Mouse (Mus musculus) ES-E14 (cell line): Measurements from ENCODE around the gene Pibf1.

ENCODE experiments used
- CHD2 ChIP-seq: IDR thresholded peaks from 2 replicates; pipeline ENCODE4 v1.6.1; 2014; ENCODE audit warnings: mild to moderate bottlenecking, low read depth, low read length, inconsistent platforms
- HCFC1 ChIP-seq: IDR thresholded peaks from 2 replicates; pipeline ENCODE4 v1.6.1; 2012; ENCODE audit warnings: low read length, inconsistent platforms, borderline replicate concordance; ENCODE audit not compliant: insufficient read depth
- MAFK ChIP-seq: IDR thresholded peaks from 2 replicates; pipeline ENCODE4 v1.6.1; 2014; ENCODE audit warnings: mild to moderate bottlenecking, low read depth, low read length, inconsistent platforms; ENCODE audit not compliant: insufficient read depth
- ZC3H11A ChIP-seq: IDR thresholded peaks from 2 replicates; pipeline ENCODE4 v1.6.1; 2012; ENCODE audit warnings: low read depth, mild to moderate bottlenecking, inconsistent platforms, low read length, borderline replicate concordance
- ZNF384 ChIP-seq: IDR thresholded peaks from 2 replicates; pipeline ENCODE4 v1.6.1; 2012; ENCODE audit warnings: low read depth, low read length, inconsistent platforms

DNA sequence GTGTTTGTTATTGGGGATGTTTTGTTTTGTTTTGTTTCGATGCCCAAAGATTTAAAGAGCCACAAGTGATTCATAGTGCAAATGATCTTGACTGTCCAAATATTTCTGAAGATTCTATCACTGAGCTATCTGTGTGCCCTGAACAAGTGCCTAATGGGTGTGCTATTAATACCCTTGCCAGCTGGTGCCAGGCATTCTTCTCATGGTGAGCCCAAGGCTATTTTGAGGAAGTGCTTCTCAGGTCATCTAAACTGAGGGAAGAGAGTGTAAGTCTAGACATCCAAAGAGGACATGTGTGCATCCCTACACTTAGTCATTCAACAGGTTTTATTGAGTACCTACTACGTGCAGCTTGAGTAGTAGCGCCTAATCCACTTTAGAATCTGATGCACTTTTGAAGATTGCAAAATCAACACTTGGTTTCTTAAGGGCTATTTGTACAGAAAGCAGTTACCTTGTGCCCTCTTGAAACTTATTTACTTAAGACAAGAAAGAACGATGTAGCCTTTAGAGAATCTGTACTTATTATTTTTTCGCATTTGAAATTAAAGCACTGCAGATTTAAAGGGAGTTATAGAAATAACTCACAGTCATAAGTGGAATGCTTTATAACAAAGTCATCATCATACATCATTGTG lies 91.0 kb downstream of the Pibf1 start:
- TF ChIP-seq ZNF384 (no peak), CHD2 (no peak), ZC3H11A (no peak), HCFC1 (no peak), MAFK (no peak)
